Mouse (Mus musculus) heart, postnatal 4 days (tissue): ENCODE results near the gene Eif3i. TPM values are rescaled to one million over a fixed set of nuclear protein-coding genes. Genes with fewer than 3 reads are reported as not detected.
A peak's percentile ranks its signal among the peaks of the same experiment; 100 is the strongest.

ENCODE experiments used
- DNase-seq: peaks from one replicate; pipeline ENCODE4 v3.0.0; 2021
- total RNA-seq, 2 experiments: library from RNA; stranded (reverse); gene quantifications; 2 replicates each; pipeline ENCODE4 v1.2.3; 2021

Eif3i gene
- 100 to 1,000 TPM; 146 to 160 TPM for total RNA-seq

- peak; percentile 87 for DNase-seq
Observed at GRCm38 (mm10) chr4:129600233-129601158, at the start of gene Eif3i, which contains the start of gene Tmem234. Eif3i (minus strand) TSS chr4:129600648. Tmem234 (plus strand) TSS chr4:129600668.

DNA sequence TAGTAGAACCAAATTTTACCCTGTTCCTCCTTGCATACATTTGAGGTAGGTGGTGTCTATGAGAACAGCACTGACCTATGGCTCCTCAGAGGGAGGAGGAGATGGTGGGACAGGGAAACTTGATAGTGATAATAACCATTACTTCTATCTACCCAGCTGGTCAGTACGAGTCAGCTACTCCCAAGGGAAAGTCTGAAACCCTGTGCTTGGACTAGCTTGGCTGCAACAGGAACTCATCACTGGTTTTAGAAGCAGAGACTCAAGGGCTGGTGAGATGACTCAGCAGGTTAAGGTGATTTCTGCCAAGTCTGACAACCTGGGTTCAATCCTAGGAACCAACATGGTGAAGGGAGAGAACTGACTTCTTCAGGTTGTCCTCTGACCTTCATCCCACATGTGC, 48.2 kb upstream of the Eif3i start:
- no peak for DNase-seq

DNA sequence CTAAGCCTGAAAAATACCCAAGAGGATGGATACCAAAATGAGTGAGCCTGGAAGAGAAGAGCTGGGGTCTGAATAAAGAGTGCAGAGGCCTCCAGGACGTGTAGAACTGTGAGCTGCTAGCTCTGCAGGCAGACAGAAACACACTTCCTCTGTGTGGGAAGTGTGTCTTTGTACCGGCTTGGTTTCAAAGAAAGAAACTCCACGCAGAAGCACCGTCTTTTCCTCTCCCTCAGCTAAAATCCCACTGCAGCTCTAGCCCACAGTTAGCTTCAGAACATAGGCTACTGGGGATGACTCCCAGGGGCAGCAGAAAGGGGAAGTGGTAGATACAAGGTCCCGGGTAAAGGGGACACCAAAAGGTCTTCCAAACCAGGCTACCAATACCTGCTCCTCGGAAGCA, 44.8 kb upstream of the Eif3i start:
- DNase-seq, result no peak

DNA sequence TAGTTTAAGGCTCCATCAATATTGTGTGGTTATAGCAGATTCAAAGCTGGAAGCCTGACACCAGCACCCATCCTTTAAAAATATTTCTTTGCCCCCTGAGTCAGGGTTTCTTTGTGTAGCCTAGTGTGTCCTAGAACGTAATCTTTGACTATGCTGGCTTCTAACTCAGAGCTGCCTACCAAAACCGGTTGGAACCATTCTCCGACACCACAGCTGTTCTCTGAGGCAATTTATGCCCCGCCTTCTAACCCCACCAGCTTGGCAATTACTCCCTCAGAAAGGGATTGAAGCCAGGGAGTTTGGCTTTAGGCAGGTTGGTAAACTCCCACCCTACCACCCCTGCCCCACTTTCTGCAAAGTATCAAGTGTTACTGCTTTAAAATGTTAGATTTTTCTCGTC, 41.3 kb upstream of the Eif3i start:
- DNase-seq, result no peak

DNA sequence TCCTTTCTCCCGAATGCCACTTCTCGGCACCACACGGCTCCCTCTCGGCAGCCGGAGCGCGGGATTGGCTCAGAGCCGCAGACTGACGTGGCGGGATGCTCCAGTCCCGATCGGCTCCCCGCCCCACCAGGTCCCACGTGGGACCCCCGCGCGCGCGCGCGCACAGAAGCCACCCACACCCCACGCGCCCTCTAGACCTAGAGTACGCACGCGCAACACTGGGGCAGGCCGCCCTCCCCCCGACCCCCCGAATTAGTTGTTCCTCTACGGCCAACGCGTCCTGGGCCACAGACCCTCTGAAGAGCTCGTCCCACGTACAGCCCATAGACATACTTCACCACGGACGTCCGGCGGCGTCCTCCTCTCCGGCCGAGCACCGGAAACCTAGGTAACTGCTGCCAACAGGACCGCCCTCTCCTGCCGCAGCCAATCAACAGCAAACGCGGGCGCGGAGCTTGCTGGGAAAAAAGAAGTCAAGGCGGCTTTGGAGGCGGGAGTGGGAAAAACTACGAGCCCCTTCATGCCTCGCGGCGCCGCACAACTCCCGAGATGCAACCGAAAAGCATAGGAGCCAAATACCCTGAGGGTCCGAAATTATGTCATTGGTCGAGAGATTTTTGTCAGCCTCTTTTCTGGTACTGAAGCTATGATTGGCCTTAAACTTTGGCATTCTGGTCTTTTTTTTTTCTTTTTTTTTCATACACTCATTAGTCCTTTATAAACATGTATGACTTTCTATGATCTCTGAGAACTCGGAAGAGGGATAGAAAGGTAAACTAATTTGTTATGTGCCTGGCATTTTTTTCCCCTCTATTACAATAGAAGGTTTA, 40.4 kb upstream of the Eif3i start, which contains the start of gene Txlna:
Txlna (minus strand) TSS at position 428 of the 830 bp plus-strand sequence.
- DNase-seq, result peak; percentile 97

- peak; percentile 51 for DNase-seq
Observed at GRCm38 (mm10) chr4:129640101-129640637, 39.7 kb upstream of the Eif3i start.

GRCm38 (mm10) chr4:129639221-129639620, 38.8 kb upstream of the Eif3i start:
- DNase-seq, result no peak

GRCm38 (mm10) chr4:129633852-129634251, 33.4 kb upstream of the Eif3i start:
- DNase-seq, result no peak

DNA sequence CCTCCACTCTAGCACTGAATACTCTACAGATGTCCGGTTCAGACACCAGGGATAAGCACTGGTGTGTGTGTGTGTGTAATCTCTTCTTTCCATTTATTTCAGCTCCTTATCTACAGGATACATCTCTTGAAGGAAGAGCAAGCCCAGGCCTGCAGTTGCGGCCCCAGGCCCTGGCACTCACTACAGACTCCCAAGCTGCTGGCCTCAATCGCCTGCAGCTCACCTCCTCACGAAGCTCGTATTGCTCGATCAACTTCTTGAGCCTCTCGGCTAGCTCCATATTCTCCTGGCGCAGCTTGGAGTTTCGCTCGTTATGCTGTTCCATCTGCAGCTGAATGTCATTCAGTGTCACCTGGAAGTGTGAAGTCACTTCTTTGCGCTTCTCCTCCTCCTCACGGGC, 31.4 kb upstream of the Eif3i start:
- no peak for DNase-seq

GRCm38 (mm10) chr4:129630944-129631343, 30.5 kb upstream of the Eif3i start:
- peak; percentile 43 for DNase-seq

DNA sequence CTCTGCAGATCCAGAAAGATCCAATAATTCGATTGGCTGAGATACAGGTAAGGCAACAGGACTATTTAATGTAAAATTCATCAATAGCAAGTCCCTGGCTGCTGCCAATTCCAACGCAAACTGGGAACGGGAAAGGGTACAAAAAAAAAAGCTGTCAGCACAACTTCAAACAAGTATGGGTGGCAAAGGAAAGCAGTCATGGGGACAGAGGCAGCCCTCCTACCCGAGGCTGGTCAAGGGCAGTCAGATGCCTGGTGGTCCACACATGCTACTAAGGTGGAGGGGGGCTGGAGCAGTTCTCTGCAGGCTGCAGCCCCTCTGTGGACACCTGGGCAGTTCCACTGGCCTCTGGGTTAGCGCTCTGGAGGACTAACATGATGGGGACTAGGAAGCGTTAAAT, 25.6 kb upstream of the Eif3i start:
- DNase-seq, result no peak

DNA sequence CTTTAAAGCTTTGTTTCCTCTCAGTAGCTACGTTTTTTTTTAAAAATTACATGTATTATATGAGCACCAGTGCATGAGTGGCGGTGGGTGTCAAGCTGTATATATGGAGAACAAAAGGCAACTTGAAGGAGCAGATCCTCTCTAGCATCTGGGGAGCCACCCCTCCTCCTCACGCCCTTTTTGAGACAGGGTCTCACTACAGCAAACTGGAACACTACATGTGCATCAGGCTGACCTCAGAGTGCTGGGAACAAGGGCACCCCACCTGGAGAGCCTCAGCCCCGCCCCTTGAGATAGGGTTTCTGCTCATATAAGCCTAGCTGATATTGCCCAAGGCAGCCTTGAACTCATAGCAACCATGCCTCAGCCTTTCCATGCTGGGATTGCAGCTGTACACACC, 25.0 kb upstream of the Eif3i start:
- no peak for DNase-seq

DNA sequence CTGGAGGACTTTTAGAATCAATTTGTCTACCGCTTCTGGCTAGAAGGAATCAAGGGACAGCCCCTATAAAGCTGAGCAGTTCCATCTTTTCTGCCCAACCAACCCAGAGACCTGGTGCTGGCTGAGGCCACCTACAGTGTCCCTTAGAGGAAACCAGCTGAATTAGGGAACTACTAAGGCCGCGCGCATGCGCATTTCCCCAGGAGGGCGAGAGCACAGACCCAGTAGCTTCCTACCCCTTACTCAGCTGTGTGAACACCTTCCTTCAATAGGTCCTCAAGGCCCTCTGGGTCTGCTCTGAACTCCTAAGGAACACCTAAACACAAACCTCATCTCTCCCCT, 24.6 kb upstream of the Eif3i start:
- DNase-seq, result peak; percentile 56

DNA sequence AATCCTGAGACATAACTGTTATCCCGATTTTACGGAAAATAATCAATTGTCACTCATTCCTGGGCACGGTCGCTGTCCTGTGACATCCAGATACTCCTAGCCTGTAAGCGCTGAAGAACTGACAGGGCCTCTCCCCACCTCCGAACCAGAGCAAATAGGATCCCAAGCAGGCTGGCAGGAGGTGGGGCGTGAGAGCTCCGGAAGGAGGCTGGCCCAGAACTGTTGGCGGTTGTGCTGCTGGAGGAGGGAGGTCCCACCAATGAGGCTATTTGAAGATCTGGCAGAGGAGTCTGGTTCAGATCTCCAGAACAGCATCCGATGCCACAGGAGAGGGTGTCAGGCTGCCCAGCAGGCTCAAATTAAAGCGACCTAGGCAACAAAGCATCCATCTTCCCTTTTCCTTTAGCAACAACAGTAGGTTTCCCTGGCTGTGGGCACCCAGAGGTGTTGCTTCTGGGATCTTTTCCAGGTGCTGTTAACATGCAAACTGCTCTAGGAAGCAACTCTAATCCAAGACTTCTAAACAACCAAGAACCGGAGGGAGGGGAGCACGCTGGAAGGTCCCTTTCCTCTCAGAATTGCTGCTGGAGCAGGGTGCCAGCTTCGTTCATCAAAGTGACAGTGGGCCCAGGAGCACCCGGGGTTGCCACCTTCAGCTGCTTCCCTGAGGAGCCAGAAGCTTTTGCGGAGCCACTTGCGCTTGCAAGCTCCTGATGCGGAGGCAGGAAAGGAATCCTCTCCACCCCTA, 24.0 kb upstream of the Eif3i start:
- peak; percentile 85 for DNase-seq

DNA sequence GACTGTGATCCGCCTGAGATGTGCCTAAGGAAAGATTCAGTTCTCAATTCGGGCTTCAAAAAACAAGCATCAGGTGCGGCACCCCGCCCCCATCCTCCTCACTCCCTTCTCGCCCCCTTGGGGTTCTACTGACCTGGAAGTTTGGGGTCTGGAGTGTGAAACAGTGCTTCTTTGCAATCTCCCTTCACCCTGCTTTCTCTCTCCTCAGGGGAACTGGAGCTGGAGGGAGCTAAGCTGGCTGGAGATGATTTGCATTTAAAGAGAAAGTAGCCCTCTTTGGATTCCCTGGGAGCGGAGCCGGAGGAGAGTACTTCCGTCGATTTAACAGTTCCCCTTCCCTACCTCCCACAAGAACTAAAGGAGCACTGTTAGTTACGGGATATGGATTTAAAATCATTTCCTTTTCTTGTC, 23.2 kb upstream of the Eif3i start, which contains the start of gene Ccdc28b:
Ccdc28b (minus strand) TSS at position 267 of the 411 bp plus-strand sequence.
- peak; percentile 50 for DNase-seq

DNA sequence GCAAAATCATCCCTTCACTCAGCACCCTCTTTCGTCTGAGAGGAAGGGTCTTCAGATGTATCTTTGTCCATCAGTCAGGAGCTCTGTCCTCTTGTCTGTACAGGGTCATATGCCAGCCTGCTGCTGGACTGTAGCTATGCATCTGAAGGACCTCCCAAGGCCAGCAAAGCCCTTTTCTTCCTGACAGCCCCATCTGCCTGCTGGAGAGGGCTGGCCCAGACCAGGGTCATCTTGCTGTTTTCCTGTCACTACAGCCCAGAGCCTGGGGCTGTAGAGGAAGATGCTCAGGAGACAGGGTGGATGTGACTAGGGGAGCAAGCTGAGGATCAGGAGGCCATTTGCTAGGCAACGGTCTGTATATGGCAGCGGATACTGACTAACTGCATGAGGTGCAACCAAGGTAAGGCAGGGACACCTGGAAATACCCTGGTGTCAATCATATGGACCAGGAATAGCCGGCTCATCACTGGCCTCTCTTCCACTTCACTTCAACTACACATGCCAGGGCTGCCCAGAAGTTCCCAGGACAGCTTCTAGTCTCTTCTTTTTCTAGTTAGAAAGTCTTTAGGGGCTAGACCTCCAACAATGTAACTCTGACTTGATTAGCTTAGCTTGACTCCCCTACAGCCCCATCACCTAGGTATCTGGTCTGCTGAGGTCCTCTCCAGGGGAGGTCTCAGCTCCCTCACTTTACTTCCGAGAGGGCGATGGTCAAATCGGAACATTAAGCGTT, 22.5 kb upstream of the Eif3i start:
- DNase-seq, result no peak

GRCm38 (mm10) chr4:129622120-129622802, 21.8 kb upstream of the Eif3i start:
- no peak for DNase-seq

- DNase-seq, result peak; percentile 37
Observed at GRCm38 (mm10) chr4:129621283-129621841, 20.9 kb upstream of the Eif3i start.

DNA sequence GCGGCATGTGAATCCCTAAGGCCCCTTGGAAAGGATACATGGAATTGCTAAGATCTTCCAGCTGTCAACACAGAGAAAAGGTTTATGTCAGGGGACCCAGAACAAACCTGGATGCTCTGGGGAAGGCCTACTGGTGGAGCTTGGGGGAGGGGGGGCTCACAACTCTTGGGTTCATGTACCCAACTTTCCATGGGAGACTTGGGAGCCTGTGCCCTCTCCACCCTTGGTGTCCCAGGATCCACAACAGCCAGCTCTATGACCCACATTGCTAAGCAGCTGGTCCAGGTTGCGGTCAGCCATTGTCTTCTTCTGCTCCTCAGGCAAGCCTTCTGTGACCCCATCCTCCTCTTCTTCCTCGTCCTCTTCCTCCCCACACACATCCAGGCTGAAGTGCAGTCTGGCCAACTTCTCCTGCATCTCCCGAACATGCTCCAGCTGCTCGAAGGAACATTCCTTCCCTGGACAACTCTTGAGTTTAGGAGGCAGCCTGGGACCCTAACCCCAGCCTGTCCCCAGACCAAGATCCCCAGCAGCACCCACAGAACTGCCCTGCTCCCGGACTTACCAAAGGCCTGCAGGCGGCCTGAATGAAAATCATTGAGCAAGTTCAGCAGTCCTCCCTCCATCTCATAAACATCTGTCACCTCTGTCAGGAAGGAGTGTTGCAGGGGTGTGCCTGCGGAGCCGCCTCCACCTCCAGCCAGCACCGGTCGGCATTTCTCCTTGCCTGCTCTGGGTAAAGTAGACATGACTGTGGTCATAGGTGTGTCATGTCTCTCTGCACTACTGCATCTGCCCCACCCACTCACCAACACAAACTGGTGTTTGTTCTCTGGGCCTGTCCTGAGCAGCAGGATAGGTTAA, 20.2 kb upstream of the Eif3i start:
- DNase-seq, result no peak
